In genomic region chr14:20707201-20708190, GRCm38 (mm10) we compare ENCODE assay signal across 8 mouse cellular contexts. TPM values are rescaled to one million over a fixed set of nuclear protein-coding genes. Genes with fewer than 3 reads are reported as not detected.
DNase-seq lines count a peak whose midpoint lies in the region; ATAC-seq and TF ChIP-seq lines count a peak whose summit lies in the region.

Zswim8 (plus strand) TSS chr14:20707552.

- TF ChIP-seq RAD21 in MEL (IDR thresholded peaks at IDR 0.05; ENCODE audit: low read depth, low read length): no peak

- no peaks in the 10 kb centered on the region for H3K27me3 ChIP-seq in MEL (ENCODE audit: control insufficient read depth in 1 of 2, insufficient read depth in 2 of 2, low read length in 2 of 2)
- H3K27me3 ChIP-seq in hindbrain, embryonic 10.5 days (ENCODE audit: insufficient read depth, poor library complexity, severe bottlenecking): no peaks in the 10 kb centered on the region
- H3K27me3 ChIP-seq in lung, postnatal 0 days (replicated peaks; ENCODE audit: insufficient read depth, low read length): no peaks in the 10 kb centered on the region

- peak within 1 kb of the TSS; percentile 67 for H3K9ac ChIP-seq in MEL (ENCODE audit: control insufficient read depth, low read depth, low read length, poor library complexity, severe bottlenecking)
- peak within 1 kb of the TSS; percentile 99 for H3K9ac ChIP-seq in lung, postnatal 0 days (replicated peaks; ENCODE audit: low read depth)

- peak within 1 kb of the TSS; percentile 68 to 71 for H3K4me3 ChIP-seq in MEL (ENCODE audit: control insufficient read depth in 1 of 2, insufficient read depth in 1 of 2, low read depth in 2 of 2, low read length in 2 of 2)
- H3K4me3 ChIP-seq in hindbrain, embryonic 10.5 days: peak within 1 kb of the TSS; percentile 83
- peak within 1 kb of the TSS; percentile 95 for H3K4me3 ChIP-seq in lung, postnatal 0 days (ENCODE audit: low read depth, low read length)

- H3K4me1 ChIP-seq in MEL (ENCODE audit: control insufficient read depth in 1 of 2, insufficient read depth in 2 of 2, low read length in 2 of 2): peaks cover 3 to 10% of the 10 kb centered on the region in 2 experiments; a peak in 3 of 4 replicates
- H3K4me1 ChIP-seq in hindbrain, embryonic 10.5 days (replicated peaks): peaks cover 25% of the 10 kb centered on the region
- H3K4me1 ChIP-seq in lung, postnatal 0 days (ENCODE audit: insufficient read depth, low read depth, low read length): peaks cover 6% of the 10 kb centered on the region

- peak; percentile 90 for ATAC-seq in frontal cortex, adult (ENCODE audit: low TSS enrichment)
- peak; percentile 96 for ATAC-seq in lung, postnatal 0 days

- peak within 1 kb of the TSS; percentile 88 for H3K4me2 ChIP-seq in lung, postnatal 0 days (replicated peaks; ENCODE audit: low read depth, low read length)

- 0 out of 4 replicates have a peak, but pooled peaks of 1 of the 2 experiments have one; percentile 11 for TF ChIP-seq EP300 in MEL (IDR thresholded peaks at IDR 0.05; ENCODE audit: low read depth in 1 of 2, low read length in 2 of 2)
- TF ChIP-seq EP300 in lung, postnatal 0 days (IDR thresholded peaks at IDR 0.05): no peak

- TF ChIP-seq CTCF in MEL (IDR thresholded peaks at IDR 0.05 in 2 of 3, conservative IDR thresholded peaks at IDR 0.05 in 1 of 3; ENCODE audit: control insufficient read depth in 1 of 3, insufficient read depth in 1 of 3, low read depth in 2 of 3, low read length in 3 of 3, poor library complexity in 1 of 3, severe bottlenecking in 1 of 3): no peak
- peak; percentile 34 for TF ChIP-seq CTCF in lung, postnatal 0 days (IDR thresholded peaks at IDR 0.05)

- DNase-seq in MEL (ENCODE audit: low read depth, low spot score): peak; percentile 88
- peak; percentile 90 for DNase-seq in cerebellum, adult 8-10 months
- DNase-seq in hindbrain, embryonic 10.5 days (ENCODE audit: low spot score): peak; percentile 92
- DNase-seq in layer of hippocampus, adult 9-11 months: peak; percentile 90
- peak; percentile 96 for DNase-seq in lung, postnatal 0 days (ENCODE audit: low spot score)
- DNase-seq in ovary, postnatal 14 days (ENCODE audit: low spot score): peak; percentile 80
- DNase-seq in thymus, postnatal 14 days: peak; percentile 74

- H3K36me3 ChIP-seq in MEL (ENCODE audit: control insufficient read depth in 1 of 2, insufficient read depth in 2 of 2, low read length in 2 of 2): peaks cover 0 to 12% of the 10 kb centered on the region in 2 experiments; a peak in 3 of 4 replicates
- H3K36me3 ChIP-seq in hindbrain, embryonic 10.5 days: peaks cover 48% of the 10 kb centered on the region
- H3K36me3 ChIP-seq in lung, postnatal 0 days (ENCODE audit: insufficient read depth, low read length): peaks cover 15% of the 10 kb centered on the region

- H3K79me2 ChIP-seq in MEL (ENCODE audit: control insufficient read depth, insufficient read depth, low read length, poor library complexity): peaks cover 27% of the 10 kb centered on the region

- under 1% methylated on average over 80 of the region's 80 CpGs for WGBS in hindbrain, embryonic 10.5 days
- 2% methylated on average over 62 of the region's 80 CpGs for WGBS in lung, postnatal 0 days

- peak within 1 kb of the TSS; percentile 46 for H3K27ac ChIP-seq in MEL (ENCODE audit: control insufficient read depth, low read depth, low read length)
- peak within 1 kb of the TSS; percentile 94 for H3K27ac ChIP-seq in hindbrain, embryonic 10.5 days
- peak within 1 kb of the TSS; percentile 94 for H3K27ac ChIP-seq in lung, postnatal 0 days (ENCODE audit: low read length)

- H3K9me3 ChIP-seq in MEL (replicated peaks; ENCODE audit: insufficient read depth, low read length): no peaks in the 10 kb centered on the region
- H3K9me3 ChIP-seq in hindbrain, embryonic 10.5 days: no peaks in the 10 kb centered on the region
- no peaks in the 10 kb centered on the region for H3K9me3 ChIP-seq in lung, postnatal 0 days (ENCODE audit: low read length)

- peak in 1 of 2 experiments; percentile 83; a peak in 2 of 4 replicates for TF ChIP-seq POLR2A in MEL (IDR thresholded peaks at IDR 0.05; ENCODE audit: control insufficient read depth in 1 of 2, insufficient read depth in 1 of 2, low read depth in 1 of 2, low read length in 2 of 2, poor library complexity in 1 of 2)

TF ChIP-seq in MEL, 35 proteins besides CTCF, POLR2A, EP300 and RAD21:
- no peak for TF ChIP-seq MEF2A (IDR thresholded peaks at IDR 0.05; ENCODE audit: extremely low read depth, insufficient replicate concordance, low read depth, low read length, poor library complexity, severe bottlenecking)
- TF ChIP-seq MAX (IDR thresholded peaks at IDR 0.05; ENCODE audit: low read length): peak; percentile 79
- TF ChIP-seq SMC3 (IDR thresholded peaks at IDR 0.05; ENCODE audit: low read depth, low read length): 0 out of 2 replicates have a peak, but pooled peaks have one; percentile 0
- no peak for TF ChIP-seq POLR2AphosphoS5 (IDR thresholded peaks at IDR 0.05; ENCODE audit: borderline replicate concordance, low read depth, low read length)
- no peak for TF ChIP-seq USF2 (IDR thresholded peaks at IDR 0.05; ENCODE audit: borderline replicate concordance in 1 of 2, insufficient read depth in 1 of 2, low read depth in 1 of 2, low read length in 2 of 2)
- no peak for TF ChIP-seq ZKSCAN1 (IDR thresholded peaks at IDR 0.05; ENCODE audit: low read depth, low read length)
- peak; percentile 42; the same call in 1 of the 2 replicates for TF ChIP-seq TBP (IDR thresholded peaks at IDR 0.05; ENCODE audit: low read depth, low read length)
- TF ChIP-seq ZC3H11A (IDR thresholded peaks at IDR 0.05; ENCODE audit: low read depth, low read length): no peak
- no peak for TF ChIP-seq RCOR1 (IDR thresholded peaks at IDR 0.05; ENCODE audit: low read depth, low read length)
- no peak for TF ChIP-seq CHD1 (IDR thresholded peaks at IDR 0.05; ENCODE audit: low read depth, low read length)
- peak; percentile 72 for TF ChIP-seq NELFE (IDR thresholded peaks at IDR 0.05; ENCODE audit: low read depth, low read length)
- TF ChIP-seq TCF12 (IDR thresholded peaks at IDR 0.05; ENCODE audit: low read depth, low read length): no peak
- TF ChIP-seq BHLHE40 (IDR thresholded peaks at IDR 0.05; ENCODE audit: borderline replicate concordance, low read depth, low read length): no peak
- TF ChIP-seq KAT2A (conservative IDR thresholded peaks at IDR 0.05; ENCODE audit: low read depth, low read length): peak; percentile 61; the same call in 1 of the 2 replicates
- no peak for TF ChIP-seq GABPA (IDR thresholded peaks at IDR 0.05; ENCODE audit: low read depth, low read length)
- no peak for TF ChIP-seq JUND (IDR thresholded peaks at IDR 0.05; ENCODE audit: low read depth, low read length)
- TF ChIP-seq MAFK (IDR thresholded peaks at IDR 0.05; ENCODE audit: borderline replicate concordance, low read depth, low read length): no peak
- TF ChIP-seq MYB (IDR thresholded peaks at IDR 0.05; ENCODE audit: low read depth, low read length): no peak
- TF ChIP-seq USF1 (IDR thresholded peaks at IDR 0.05; ENCODE audit: low read depth, low read length): peak; percentile 81
- TF ChIP-seq NRF1 (IDR thresholded peaks at IDR 0.05; ENCODE audit: insufficient read depth, low read depth, low read length, poor library complexity, severe bottlenecking): no peak
- peak; percentile 72 for TF ChIP-seq MYC (IDR thresholded peaks at IDR 0.05; ENCODE audit: low read depth, low read length)
- TF ChIP-seq CHD2 (IDR thresholded peaks at IDR 0.05; ENCODE audit: low read length): no peak
- no peak for TF ChIP-seq E2F4 (IDR thresholded peaks at IDR 0.05; ENCODE audit: borderline replicate concordance, low read depth, low read length)
- no peak for TF ChIP-seq UBTF (IDR thresholded peaks at IDR 0.05; ENCODE audit: borderline replicate concordance, insufficient read depth, low read depth, low read length)
- no peak for TF ChIP-seq ZNF384 (IDR thresholded peaks at IDR 0.05; ENCODE audit: low read depth, low read length)
- peak; percentile 77 for TF ChIP-seq MXI1 (IDR thresholded peaks at IDR 0.05; ENCODE audit: low read depth, low read length)
- TF ChIP-seq ZMIZ1 (IDR thresholded peaks at IDR 0.05; ENCODE audit: low read depth, low read length): no peak
- no peak for TF ChIP-seq GATA1 (IDR thresholded peaks at IDR 0.05; ENCODE audit: low read depth, low read length)
- TF ChIP-seq HCFC1 (IDR thresholded peaks at IDR 0.05; ENCODE audit: low read depth, low read length): peak; percentile 91
- TF ChIP-seq ETS1 (IDR thresholded peaks at IDR 0.05; ENCODE audit: low read depth, low read length): peak; percentile 82
- TF ChIP-seq TAL1 (IDR thresholded peaks at IDR 0.05; ENCODE audit: low read length): no peak
- no peak for TF ChIP-seq MAZ (IDR thresholded peaks at IDR 0.05; ENCODE audit: low read depth, low read length)
- TF ChIP-seq POLR2AphosphoS2 (IDR thresholded peaks at IDR 0.05; ENCODE audit: low read length): no peak
- TF ChIP-seq SIN3A (IDR thresholded peaks at IDR 0.05; ENCODE audit: low read length): peak; percentile 98
- peak; percentile 78 for TF ChIP-seq ELF1 (IDR thresholded peaks at IDR 0.05; ENCODE audit: low read depth, low read length)

RNA-seq across cellular contexts. Expression of gene Zswim8, which starts in this region (rescaled TPM):
- total RNA-seq in MEL (2012; rRNA removed): 14.2 and 16.5 TPM in 2 replicates
- 10 to 100 TPM in 1 of 2 experiments, not detected in 1; 35.5 TPM for polyA plus RNA-seq in MEL (2012; ENCODE audit: insufficient read depth in 1 of 2, insufficient read length in 2 of 2, low read depth in 1 of 2, low replicate concordance in 2 of 2, missing spikeins in 1 of 2)
- polyA plus RNA-seq in hindbrain, embryonic 10.5 days (2016; fragmentation: Nextera tagmentation; extraction: Ambion mirVana): 32.5 and 40.3 TPM in 2 replicates
- polyA plus RNA-seq in lung, postnatal 0 days (2015; fragmentation: Nextera tagmentation; extraction: Ambion mirVana): 21.7 and 24.1 TPM in 2 replicates

Comparison
In these comparisons a context has a peak if more than half of its experiments do, and no peak if none do; other contexts are left out.
1. Peak in every context shown above with its lines: DNase-seq, ATAC-seq, H3K4me3 ChIP-seq and H3K27ac ChIP-seq.